Mouse (Mus musculus) limb, embryonic 14.5 days (tissue): ENCODE results near the gene Aldh1a2. TPM values are rescaled to one million over a fixed set of nuclear protein-coding genes. Genes with fewer than 3 reads are reported as not detected.

Experiments used
- ATAC-seq: fragments of 200-750 bp; cut with Nextera tagmentation; 2 replicates; pipeline ENCODE4 v1.8.0; 2017; ENCODE audit warnings: low read depth, moderate number of reproducible peaks, moderate TSS enrichment; ENCODE audit not compliant: low FRiP score
- DNase-seq: peaks from one replicate; pipeline ENCODE4 v3.0.0-alpha.2; 2015; ENCODE audit warnings: low spot score
- H3K27ac ChIP-seq: fragments of 300-500 bp; sonication (generic); replicated peaks from 2 replicates; pipeline ENCODE4 v1.5.1; 2014; ENCODE audit warnings: low read depth, mild to moderate bottlenecking, low read length, moderate library complexity, mixed read lengths
- H3K27me3 ChIP-seq: fragments of 300-500 bp; sonication (generic); 2 replicates; pipeline ENCODE4 v1.6.1; 2014; ENCODE audit warnings: low read length, mixed read lengths; ENCODE audit not compliant: control insufficient read depth, insufficient read depth
- H3K36me3 ChIP-seq: fragments of 300-500 bp; sonication (generic); 2 replicates; pipeline ENCODE4 v1.6.1; 2014; ENCODE audit warnings: mild to moderate bottlenecking, low read length, moderate library complexity, mixed read lengths; ENCODE audit not compliant: control insufficient read depth, insufficient read depth
- H3K4me1 ChIP-seq: fragments of 300-500 bp; sonication (generic); 2 replicates; pipeline ENCODE4 v1.6.1; 2014; ENCODE audit warnings: antibody characterized with exemption, low read length, mixed read lengths; ENCODE audit not compliant: control insufficient read depth, insufficient read depth
- H3K4me2 ChIP-seq: fragments of 300-500 bp; sonication (generic); replicated peaks from 2 replicates; pipeline ENCODE4 v1.6.1; 2014; ENCODE audit warnings: low read depth, mild to moderate bottlenecking, low read length, moderate library complexity; ENCODE audit not compliant: severe bottlenecking
- H3K4me3 ChIP-seq: fragments of 300-500 bp; sonication (generic); replicated peaks from 2 replicates; pipeline ENCODE4 v1.5.1; 2014; ENCODE audit warnings: low read length
- H3K9ac ChIP-seq: fragments of 300-500 bp; sonication (generic); 2 replicates; pipeline ENCODE4 v1.6.1; 2014; ENCODE audit warnings: mild to moderate bottlenecking, low read depth, low read length, moderate library complexity; ENCODE audit not compliant: severe bottlenecking
- H3K9me3 ChIP-seq: fragments of 300-500 bp; sonication (generic); 2 replicates; pipeline ENCODE4 v1.6.1; 2016; ENCODE audit warnings: low read length; ENCODE audit not compliant: control insufficient read depth
- POLR2A ChIP-seq: fragments of 200-500 bp; IDR thresholded peaks from 2 replicates; pipeline ENCODE4 v1.8.0; 2012; ENCODE audit warnings: inconsistent platforms, mild to moderate bottlenecking, moderate library complexity, borderline replicate concordance; ENCODE audit not compliant: insufficient read depth, insufficient read length; ENCODE audit errors: extremely low read depth
- WGBS: fragments of 180-500 bp; shearing (Covaris S2); extraction: QIAGEN DNeasy Blood & Tissue Kit; methylation state at CpG from one replicate; pipeline ENCODE4 v1.1.7; 2014; 5-methylcytosine and 5-hydroxymethylcytosine counted together
- polyA plus RNA-seq, 2 experiments: library from polyadenylated mRNA; depleted of rRNA in 1 of 2; stranded (reverse) in 1 of 2; unstranded in 1 of 2; fragments of >200 nt; fragmentation: Nextera tagmentation in 1 of 2; extraction: Ambion mirVana in 1 of 2; gene quantifications; 2 replicates each; pipeline versions ENCODE4 v1.2.1 to v1.2.3; 2012 to 2014

Gene Aldh1a2
- polyA plus RNA-seq, 2 experiments = 14.8 to 16.3 TPM

DNA sequence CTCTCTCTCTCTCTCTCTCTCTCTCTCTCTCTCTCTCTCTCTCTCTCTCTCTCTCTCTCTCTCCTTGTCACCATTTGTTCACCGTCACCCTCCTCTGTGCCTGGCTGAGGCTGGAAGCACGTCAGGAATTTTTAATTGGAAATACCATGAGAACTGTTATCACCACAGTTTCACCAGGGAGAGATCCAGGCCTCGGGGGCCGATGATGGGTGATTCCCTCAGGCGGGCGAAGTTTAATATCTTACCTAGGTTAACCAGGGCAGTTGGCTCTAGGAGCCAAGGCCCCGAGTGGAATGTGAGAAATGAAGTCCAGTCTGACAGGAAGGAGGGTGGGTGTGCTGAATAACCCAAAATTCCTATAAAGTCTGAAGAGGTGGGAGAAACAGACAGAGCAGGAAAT is 105.8 kb downstream of the Aldh1a2 start:
- H3K9ac ChIP-seq = no peak overlapping the region
- H3K4me2 ChIP-seq = no peak overlapping the region
- peaks cover 9% of the 10 kb centered on the region for H3K4me1 ChIP-seq
- no peak overlapping the region for H3K4me3 ChIP-seq
- H3K27ac ChIP-seq = no peak overlapping the region
- DNase-seq (no peak), ATAC-seq (no peak)
- H3K36me3 ChIP-seq = no peaks in the 10 kb centered on the region
- no peak for TF ChIP-seq POLR2A
- no peaks in the 10 kb centered on the region for H3K9me3 ChIP-seq
- no peaks in the 10 kb centered on the region for H3K27me3 ChIP-seq
- WGBS = 57% methylated on average over 7 of the region's 7 CpGs

DNA sequence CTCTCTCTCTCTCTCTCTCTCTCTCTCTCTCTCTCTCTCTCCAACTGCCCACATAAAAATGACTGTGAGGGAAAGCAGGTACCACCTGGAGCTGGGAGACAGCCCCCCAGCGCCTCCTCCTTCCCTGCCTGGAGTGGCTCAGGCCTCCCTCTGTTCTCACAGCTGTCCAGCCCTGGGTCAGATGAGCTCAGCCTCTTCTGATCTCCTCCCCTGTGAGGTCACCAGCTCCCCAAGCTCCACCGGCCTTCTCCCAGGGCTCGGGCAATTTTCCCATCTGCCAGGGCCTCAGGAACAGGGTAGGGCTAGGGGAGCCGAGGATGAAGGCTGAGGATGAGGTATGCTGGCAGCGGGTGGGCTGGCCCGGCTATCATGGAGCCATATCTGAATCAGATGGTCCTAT is 106.3 kb downstream of the Aldh1a2 start:
- H3K27me3 ChIP-seq = no peaks in the 10 kb centered on the region
- DNase-seq (no peak), ATAC-seq (no peak)
- no peak for TF ChIP-seq POLR2A
- no peak overlapping the region for H3K9ac ChIP-seq
- no peak overlapping the region for H3K4me2 ChIP-seq
- H3K36me3 ChIP-seq = no peaks in the 10 kb centered on the region
- no peak overlapping the region for H3K27ac ChIP-seq
- H3K9me3 ChIP-seq = no peaks in the 10 kb centered on the region
- H3K4me1 ChIP-seq = peaks cover 11% of the 10 kb centered on the region
- WGBS = 54% methylated on average over 6 of the region's 6 CpGs
- no peak overlapping the region for H3K4me3 ChIP-seq

GRCm38 (mm10) chr9:71323303-71323952 is 107.8 kb downstream of the Aldh1a2 start:
- Histone ChIP-seq H3K27ac (no peak overlapping the region), H3K9me3 (no peaks in the 10 kb centered on the region), H3K4me3 (no peak overlapping the region), H3K4me2 (no peak overlapping the region), H3K27me3 (no peaks in the 10 kb centered on the region), H3K4me1 (peaks cover 11% of the 10 kb centered on the region), H3K9ac (no peak overlapping the region), H3K36me3 (no peaks in the 10 kb centered on the region)
- TF ChIP-seq POLR2A = no peak
- 8% methylated on average over 1 of the region's 1 CpGs for WGBS
- no peak for DNase-seq
- ATAC-seq = no peak; the same call in 1 of the 2 replicates

- DNase-seq = no peak
- Histone ChIP-seq H3K27me3 (no peaks in the 10 kb centered on the region), H3K4me3 (no peak overlapping the region), H3K27ac (no peak overlapping the region), H3K9me3 (no peaks in the 10 kb centered on the region), H3K9ac (no peak overlapping the region), H3K4me2 (no peak overlapping the region), H3K36me3 (no peaks in the 10 kb centered on the region), H3K4me1 (peaks cover 11% of the 10 kb centered on the region)
- WGBS = 40% methylated on average over 5 of the region's 5 CpGs
- ATAC-seq = no peak
- no peak for TF ChIP-seq POLR2A
These were observed 108.5 kb downstream of the Aldh1a2 start for GRCm38 (mm10) chr9:71324060-71324459.

GRCm38 (mm10) chr9:71326261-71326660 is 110.7 kb downstream of the Aldh1a2 start:
- no peak overlapping the region for H3K27ac ChIP-seq
- no peak for DNase-seq
- ATAC-seq = no peak

More at GRCm38 (mm10) chr9:71326261-71326660, 110.7 kb downstream of the Aldh1a2 start:
- H3K4me1 ChIP-seq = peaks cover 11% of the 10 kb centered on the region
- no peak overlapping the region for H3K4me3 ChIP-seq
- no peaks in the 10 kb centered on the region for H3K27me3 ChIP-seq
- no peaks in the 10 kb centered on the region for H3K36me3 ChIP-seq
- H3K9me3 ChIP-seq = no peaks in the 10 kb centered on the region
- H3K4me2 ChIP-seq = no peak overlapping the region
- H3K9ac ChIP-seq = no peak overlapping the region
- 38% methylated on average over 4 of the region's 4 CpGs for WGBS
- TF ChIP-seq POLR2A = no peak
